Mouse (Mus musculus) R1 (cell line): ENCODE data around the gene Zfp217.

Experiments used
- DNase-seq: peaks from one replicate; pipeline ENCODE4 v3.0.0-alpha.2; 2018; ENCODE audit warnings: low read depth, low spot score

The Zfp217 gene

GRCm38 (mm10) chr2:170134026-170134690 lies 13.7 kb downstream of the Zfp217 start:
- DNase-seq: no peak

- peak; percentile 64 for DNase-seq
Measured at GRCm38 (mm10) chr2:170133093-170133731, 14.7 kb downstream of the Zfp217 start.

GRCm38 (mm10) chr2:170132716-170133092 lies 15.2 kb downstream of the Zfp217 start:
- DNase-seq: no peak

- no peak for DNase-seq
Measured at GRCm38 (mm10) chr2:170131981-170132460, 15.9 kb downstream of the Zfp217 start.

GRCm38 (mm10) chr2:170130780-170131645 lies 16.9 kb downstream of the Zfp217 start:
- peak; percentile 91 for DNase-seq

GRCm38 (mm10) chr2:170129923-170130779 lies 17.8 kb downstream of the Zfp217 start:
- DNase-seq: peak; percentile 78

GRCm38 (mm10) chr2:170129248-170129922 lies 18.5 kb downstream of the Zfp217 start:
- no peak for DNase-seq

GRCm38 (mm10) chr2:170128461-170129247 lies 19.2 kb downstream of the Zfp217 start:
- DNase-seq: no peak

- no peak for DNase-seq
Measured at GRCm38 (mm10) chr2:170127523-170127922, 20.4 kb downstream of the Zfp217 start.

GRCm38 (mm10) chr2:170126266-170126665 lies 21.6 kb downstream of the Zfp217 start:
- DNase-seq: no peak

GRCm38 (mm10) chr2:170122197-170122596 lies 25.7 kb downstream of the Zfp217 start:
- DNase-seq: no peak

- no peak for DNase-seq
Measured at GRCm38 (mm10) chr2:170120139-170121027, 27.5 kb downstream of the Zfp217 start.

- peak; percentile 75 for DNase-seq
Measured at GRCm38 (mm10) chr2:170116704-170117281, 31.1 kb downstream of the Zfp217 start.

- no peak for DNase-seq
Measured at GRCm38 (mm10) chr2:170110306-170110705, 37.6 kb downstream of the Zfp217 start.

- DNase-seq: no peak
Measured at GRCm38 (mm10) chr2:170109528-170109927, 38.4 kb downstream of the Zfp217 start.

GRCm38 (mm10) chr2:170107791-170108190 lies 40.1 kb downstream of the Zfp217 start:
- DNase-seq: no peak

- DNase-seq: no peak
Measured at GRCm38 (mm10) chr2:170106000-170106399, 41.9 kb downstream of the Zfp217 start.

- no peak for DNase-seq
Measured at GRCm38 (mm10) chr2:170104396-170104795, 43.5 kb downstream of the Zfp217 start.
